Mouse (Mus musculus): ENCODE results near the gene Wipf1. TPM values are rescaled to one million over a fixed set of nuclear protein-coding genes. Genes with fewer than 3 reads are reported as not detected.

Gene Wipf1
- polyA plus RNA-seq (2012; fragmentation: generic; extraction: Trizol) = 1 to 10 TPM; 1.9 to 8.0 TPM

DNA sequence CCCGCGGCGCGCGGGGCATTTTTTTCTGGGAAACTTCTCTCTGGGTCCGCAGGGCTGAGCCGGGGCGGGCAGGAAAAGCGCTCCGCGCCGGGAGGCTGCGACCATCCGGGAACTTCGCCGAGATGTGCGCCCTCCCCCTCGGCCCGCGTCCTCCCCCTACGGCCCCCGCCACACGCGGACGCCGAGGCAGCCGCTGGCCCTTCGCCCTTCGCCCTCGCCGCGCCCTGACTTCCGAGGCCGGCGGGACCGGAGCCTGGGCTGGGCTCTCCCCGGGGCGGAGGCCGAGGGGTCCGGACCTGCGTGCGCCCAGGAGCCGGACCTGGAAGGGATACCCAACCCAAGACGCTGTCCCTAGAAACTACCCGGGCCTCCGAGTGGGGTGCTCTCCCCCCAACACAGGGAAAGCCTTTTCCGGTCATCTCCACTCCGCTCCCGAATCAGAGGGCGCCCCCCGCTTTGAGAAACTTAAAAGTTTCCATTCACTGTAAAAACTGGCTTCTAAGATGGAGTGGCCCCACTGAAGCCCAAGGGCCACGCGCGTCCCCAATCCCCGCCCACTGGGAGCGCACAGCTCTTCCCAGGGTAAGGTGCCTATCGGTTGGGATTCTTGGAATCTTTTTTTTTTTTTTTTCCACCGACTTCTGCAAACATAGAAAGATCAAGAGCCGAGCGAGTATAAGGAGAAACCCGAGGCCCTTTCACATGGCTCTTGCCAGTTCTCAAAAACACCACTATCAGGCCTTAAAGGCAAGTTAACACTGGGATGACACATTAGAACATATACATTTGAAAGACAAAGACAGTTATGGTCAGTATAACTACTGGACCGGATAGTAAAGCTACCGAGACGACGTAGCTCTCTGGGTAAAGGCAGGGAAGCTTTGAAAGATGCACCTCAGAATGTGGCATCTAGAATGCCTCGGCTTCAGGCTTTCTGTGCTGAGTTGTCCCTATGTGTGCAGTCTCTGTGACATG, at the start of gene Wipf1:
Gene Wipf1 (minus strand): TSS at position 379 of the 975 bp plus-strand sequence.

GRCm38 (mm10) chr2:73386356-73387046, 143.0 kb downstream of the Wipf1 start, which contains the start of gene Gpr155:
Gene Gpr155 (minus strand): TSS chr2:73386572.

Other genes with a start within 250 kb of the Wipf1 start
- gene Scrn3, start 217.1 kb downstream of the Wipf1 start, polyA plus RNA-seq (2012; fragmentation: generic; extraction: Trizol) = 1 to 10 TPM in 1 of 2 experiments, under 1 TPM in 1; 0.67 to 5.9 TPM
- gene Cir1, start 217.0 kb downstream of the Wipf1 start, polyA plus RNA-seq (2012; fragmentation: generic; extraction: Trizol) = 1 to 10 TPM in 1 of 2 experiments, under 1 TPM in 1; 0.87 to 8.0 TPM
- gene Gpr155, start 143.2 kb downstream of the Wipf1 start, polyA plus RNA-seq (2012; fragmentation: generic; extraction: Trizol) = 1 to 10 TPM in 1 of 2 experiments, under 1 TPM in 1; 0.68 to 1.8 TPM
- under 1 TPM; 0.01 to 0.11 TPM for gene Chrna1, start 50.6 kb upstream of the Wipf1 start, polyA plus RNA-seq (2012; fragmentation: generic; extraction: Trizol)
- 1 to 10 TPM in 1 of 2 experiments, under 1 TPM in 1; 0.64 to 1.5 TPM for gene Chn1, start 245.6 kb upstream of the Wipf1 start, polyA plus RNA-seq (2012; fragmentation: generic; extraction: Trizol)